Mouse (Mus musculus) left cerebral cortex, adult 6 months (tissue): ENCODE measurements around the gene Gm9958. TPM values are rescaled to one million over a fixed set of nuclear protein-coding genes. Genes with fewer than 3 reads are reported as not detected.

Experiments used
- long read RNA-seq, 2 experiments: library from polyadenylated mRNA; unstranded; transcript quantifications; one replicate each; pipeline ENCODE4 v2.0.0; 2019 to 2020
- polyA plus RNA-seq: library from polyadenylated mRNA; unstranded; fragments of <200 nt; fragmentation: Nextera tagmentation; gene quantifications from 2 replicates; pipeline ENCODE4 v1.2.3, GENCODE M21; 2021

Gm9958 gene
- 0.56 and 0.64 TPM in 2 replicates for polyA plus RNA-seq
- long read RNA-seq, experiment 1, partial matches to known transcripts = 0 of 3 reads
- long read RNA-seq, experiment 1, other reads (novel, unspliced or antisense) = 0 of 3 reads
- long read RNA-seq, experiment 2 = 0 reads

DNA sequence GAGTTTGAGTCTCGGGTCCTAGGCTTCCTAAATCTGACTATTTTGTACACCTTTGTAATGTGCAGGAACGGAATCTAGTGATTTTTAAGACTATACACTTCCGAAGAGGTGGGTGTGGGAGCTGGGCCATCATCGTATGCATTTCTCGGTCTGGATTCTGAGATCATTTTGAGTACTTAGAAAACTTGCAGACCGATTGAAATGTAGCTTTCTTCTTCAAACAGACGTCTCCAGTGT, at the start of gene Gm9958:
TSS of gene Gm9958 (plus strand) at position 138 of the 237 bp plus-strand sequence.

DNA sequence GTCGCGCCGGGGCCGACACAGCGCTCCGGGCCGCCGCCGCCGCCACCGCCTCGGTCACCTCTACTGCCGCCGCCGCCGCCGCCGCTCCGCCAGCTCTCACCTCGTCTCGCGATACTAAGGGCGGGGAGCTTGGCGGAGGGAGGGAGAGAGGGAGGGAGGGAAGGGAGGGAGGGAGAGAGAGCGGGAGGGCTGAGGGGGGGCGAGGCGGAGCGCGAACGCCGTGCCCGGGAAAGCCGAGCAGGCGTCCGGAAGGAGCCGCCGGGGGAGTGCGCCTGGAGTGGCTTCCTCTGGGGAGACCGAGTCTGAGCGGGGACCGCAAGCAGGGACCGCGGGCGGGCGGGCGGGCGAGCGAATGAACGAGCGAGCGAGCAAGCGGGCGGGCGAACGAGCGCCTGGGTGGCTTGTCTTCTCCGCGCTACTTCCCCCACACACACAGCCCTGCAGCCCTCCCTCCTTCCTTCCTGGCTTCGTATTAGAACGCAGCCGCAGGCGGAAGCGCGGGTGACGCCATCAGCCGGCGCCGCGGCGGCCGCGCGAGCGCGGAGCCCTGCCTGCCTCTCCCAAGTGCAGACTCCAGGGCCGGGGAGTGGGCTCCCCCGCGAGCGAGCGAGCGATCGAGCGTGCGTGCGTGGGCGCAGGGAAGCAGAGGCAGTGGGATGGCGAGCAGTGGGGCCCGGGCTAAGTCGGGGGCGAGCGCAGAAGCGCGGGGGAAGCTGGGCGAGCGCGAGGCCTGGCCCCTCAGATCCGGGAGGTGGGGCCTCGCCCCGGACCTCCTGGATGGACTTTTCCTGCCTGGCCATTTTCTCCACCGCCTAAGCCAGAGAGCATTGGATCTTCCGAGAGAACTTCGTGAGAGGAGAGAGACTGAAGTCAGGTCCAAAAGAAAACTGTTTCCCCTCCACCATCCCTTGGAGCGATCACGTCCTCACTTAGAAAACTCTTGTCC, 610 bp upstream of the Gm9958 start, which contains the start of gene Ankrd17:
TSS of gene Ankrd17 (minus strand) at position 457 of the 946 bp plus-strand sequence.

Other genes with a start within 250 kb of the Gm9958 start
- 30.7 and 32.8 TPM in 2 replicates for gene Cox18, start 143.2 kb upstream of the Gm9958 start, polyA plus RNA-seq
- 12.0 and 18.2 TPM in 2 replicates for gene Ankrd17, start 627 bp upstream of the Gm9958 start, polyA plus RNA-seq
- gene Alb, start 93.7 kb downstream of the Gm9958 start, polyA plus RNA-seq = not detected in 2 replicates
- 0.21 TPM in 1 of 2 replicates, not detected in the other for gene Afp, start 123.5 kb downstream of the Gm9958 start, polyA plus RNA-seq
- not detected in 2 replicates for gene Afm, start 151.7 kb downstream of the Gm9958 start, polyA plus RNA-seq
- gene 5830473C10Rik, start 193.9 kb downstream of the Gm9958 start, polyA plus RNA-seq = not detected in 2 replicates